Mouse (Mus musculus) heart, embryonic 13.5 days (tissue): ENCODE measurements at regions not wholly inside any gene's neighbourhood (a gene's known extent, or its start where the extent isn't known, plus 50 kb on each side); places are given as distances from the start of the nearest gene placed in this dataset.
A peak's percentile ranks its signal among the peaks of the same experiment; 100 is the strongest.

Experiments used
- ATAC-seq: fragments of 200-750 bp; cut with Nextera tagmentation; 2 replicates; pipeline ENCODE4 v1.8.0; 2017; ENCODE audit warnings: moderate TSS enrichment; ENCODE audit not compliant: insufficient number of reproducible peaks, low FRiP score, low TSS enrichment; ENCODE audit errors: extremely low read depth
- H3K27ac ChIP-seq: fragments of 300-500 bp; sonication (generic); replicated peaks from 2 replicates; pipeline ENCODE4 v1.5.1; 2015; ENCODE audit warnings: moderate library complexity, mild to moderate bottlenecking, inconsistent platforms
- H3K27me3 ChIP-seq: fragments of 300-500 bp; sonication (generic); replicated peaks from 2 replicates; pipeline ENCODE4 v1.6.1; 2015; ENCODE audit warnings: mild to moderate bottlenecking, inconsistent platforms
- H3K36me3 ChIP-seq: fragments of 300-500 bp; sonication (generic); 2 replicates; pipeline ENCODE4 v1.6.1; 2015; ENCODE audit warnings: mild to moderate bottlenecking, inconsistent platforms
- H3K4me1 ChIP-seq: fragments of 300-500 bp; sonication (generic); 2 replicates; pipeline ENCODE4 v1.6.1; 2015; ENCODE audit warnings: inconsistent platforms
- H3K4me2 ChIP-seq: fragments of 300-500 bp; sonication (generic); 2 replicates; pipeline ENCODE4 v1.6.1; 2015; ENCODE audit warnings: inconsistent platforms, mild to moderate bottlenecking, moderate library complexity
- H3K4me3 ChIP-seq: fragments of 300-500 bp; sonication (generic); 2 replicates; pipeline ENCODE4 v1.5.1; 2015; ENCODE audit warnings: moderate library complexity, mild to moderate bottlenecking, inconsistent platforms
- H3K9ac ChIP-seq: fragments of 300-500 bp; sonication (generic); 2 replicates; pipeline ENCODE4 v1.6.1; 2015; ENCODE audit warnings: inconsistent platforms, mild to moderate bottlenecking, moderate library complexity
- H3K9me3 ChIP-seq: fragments of 300-500 bp; sonication (generic); 2 replicates; pipeline ENCODE4 v1.6.1; 2016; ENCODE audit warnings: inconsistent platforms
- WGBS: fragments of 180-500 bp; shearing (Covaris S2); methylation state at CpG from one replicate; pipeline ENCODE4 v1.1.7; 2015; ENCODE audit warnings: mixed read lengths; 5-methylcytosine and 5-hydroxymethylcytosine counted together

DNA sequence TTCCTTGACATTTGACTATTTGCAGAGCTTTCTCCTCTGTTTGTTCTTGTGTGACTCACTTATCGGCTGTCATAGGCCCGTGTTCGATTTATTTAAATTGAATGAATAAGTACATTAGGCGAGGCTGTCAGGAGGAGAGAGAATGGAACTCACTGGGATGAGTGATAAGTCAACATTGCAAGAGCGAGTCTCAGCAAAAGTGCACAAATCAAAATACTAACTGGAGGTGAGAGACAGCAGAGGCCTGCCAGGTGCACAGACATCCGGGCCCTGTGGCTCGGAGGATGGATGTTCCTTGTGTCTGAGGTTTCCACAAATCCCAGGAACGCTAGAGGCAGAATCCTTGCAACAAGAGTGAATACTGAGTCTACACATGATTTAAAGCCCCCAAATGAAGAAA, 410.6 kb downstream of the Gm45692 start:
- Histone ChIP-seq H3K36me3 (no peaks in the 10 kb centered on the region), H3K27me3 (no peaks in the 10 kb centered on the region; the same call in 1 of the 2 replicates), H3K9ac (no peak overlapping the region), H3K27ac (no peak overlapping the region), H3K4me2 (no peak overlapping the region), H3K9me3 (no peaks in the 10 kb centered on the region), H3K4me3 (no peak overlapping the region), H3K4me1 (peaks cover 21% of the 10 kb centered on the region)
- WGBS: 73% methylated on average over 8 of the region's 8 CpGs
- no peak for ATAC-seq

DNA sequence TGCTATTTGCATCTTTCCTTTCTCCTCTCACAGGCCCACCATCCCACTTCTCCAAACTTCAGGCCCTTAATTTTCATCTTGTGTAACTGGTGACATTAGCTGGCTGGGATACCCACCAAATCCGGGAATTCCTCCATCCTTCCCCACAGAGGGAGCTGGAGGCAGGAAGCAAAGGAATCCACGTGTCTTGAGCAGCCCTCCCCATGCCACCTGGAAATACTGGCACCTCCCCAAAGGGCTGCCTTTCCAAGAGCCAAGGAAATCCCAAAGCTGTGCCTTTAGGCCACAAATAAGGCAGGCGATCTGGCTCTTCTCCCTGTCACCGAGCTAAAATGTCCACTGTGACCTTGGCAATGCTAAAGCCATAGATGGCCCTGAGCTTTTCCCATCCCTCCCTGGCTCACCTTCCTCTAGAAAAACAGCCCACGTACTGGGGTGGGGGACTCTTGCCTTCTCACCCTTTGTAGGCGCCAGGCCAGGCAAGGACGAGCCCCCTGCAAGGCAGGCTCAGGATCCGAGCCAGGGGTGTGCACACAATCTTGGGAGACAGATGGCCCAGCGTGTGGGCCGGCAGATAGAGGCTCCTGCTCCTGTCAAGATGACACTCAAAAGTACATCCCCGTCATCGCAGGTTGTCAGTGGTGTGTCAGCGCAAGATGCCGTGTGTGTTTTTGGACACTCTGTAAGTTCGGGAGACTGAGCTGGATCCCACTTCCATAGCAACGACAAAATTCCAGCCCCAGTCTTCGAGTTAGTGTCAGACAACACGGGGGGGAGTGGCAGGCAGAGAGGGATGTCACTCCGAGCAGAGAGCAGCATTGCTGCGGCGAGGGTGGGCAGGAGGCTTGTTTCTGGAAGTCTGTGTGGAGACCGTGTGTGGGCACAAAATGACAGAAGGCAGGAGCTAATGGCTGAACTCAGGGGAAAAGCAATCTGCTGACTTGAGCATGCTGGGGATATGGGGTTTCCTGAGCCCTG, 414.4 kb downstream of the Gm45692 start:
- no peaks in the 10 kb centered on the region; the same call in none of the 2 replicates for H3K27me3 ChIP-seq
- H3K9ac ChIP-seq: no peak overlapping the region
- peak overlapping the region; percentile 36 for H3K4me2 ChIP-seq
- no peak overlapping the region for H3K27ac ChIP-seq
- H3K9me3 ChIP-seq: no peaks in the 10 kb centered on the region
- 0 out of 2 replicates have a peak, but pooled peaks cover 9% of the 10 kb centered on the region for H3K4me1 ChIP-seq
- no peak for ATAC-seq
- H3K4me3 ChIP-seq: no peak overlapping the region
- WGBS: 35% methylated on average over 22 of the region's 22 CpGs
- H3K36me3 ChIP-seq: no peaks in the 10 kb centered on the region

DNA sequence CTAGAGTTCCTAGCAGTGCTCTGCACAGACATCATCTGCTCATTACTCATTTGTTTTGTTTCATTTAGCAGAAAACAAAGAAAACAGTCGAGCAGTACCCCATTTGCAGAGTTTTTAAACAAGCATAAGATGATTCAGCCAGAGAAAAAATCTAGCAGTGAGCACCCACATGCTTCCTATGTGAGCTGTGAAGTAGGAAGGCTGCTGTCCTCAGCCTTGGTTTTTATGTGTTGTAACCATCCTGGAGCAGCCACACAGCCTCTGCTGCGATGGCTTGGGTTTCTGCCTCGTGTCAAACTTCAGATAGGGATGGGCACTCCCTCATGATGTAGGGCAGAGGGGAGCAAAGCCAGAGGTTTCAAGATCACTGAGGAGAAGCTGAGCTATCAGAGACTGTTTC, 416.5 kb downstream of the Gm45692 start:
- Histone ChIP-seq H3K9ac (no peak overlapping the region), H3K36me3 (no peaks in the 10 kb centered on the region), H3K4me1 (0 out of 2 replicates have a peak, but pooled peaks cover 9% of the 10 kb centered on the region), H3K4me2 (no peak overlapping the region), H3K4me3 (no peak overlapping the region), H3K27ac (no peak overlapping the region), H3K27me3 (no peaks in the 10 kb centered on the region; the same call in none of the 2 replicates), H3K9me3 (no peaks in the 10 kb centered on the region)
- 31% methylated on average over 3 of the region's 3 CpGs for WGBS
- no peak for ATAC-seq

DNA sequence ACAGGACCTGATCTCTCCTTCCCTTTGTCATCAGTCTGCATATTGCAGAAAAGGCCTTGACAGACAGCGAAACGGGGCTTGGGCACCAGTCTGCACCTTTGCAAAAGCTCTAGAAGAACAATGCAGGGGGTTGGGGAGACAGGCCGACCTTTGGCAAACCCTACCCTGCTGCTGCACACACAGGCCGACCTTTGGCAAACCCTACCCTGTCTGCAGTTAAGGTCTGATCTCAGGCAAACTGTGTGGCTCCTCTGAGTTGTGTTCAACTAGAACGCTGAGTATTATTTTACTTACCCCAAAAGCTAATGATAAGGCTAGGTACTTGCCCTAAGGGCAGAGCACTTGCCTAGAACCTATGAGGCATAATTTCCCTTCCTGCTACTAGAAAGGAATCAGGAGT, 423.4 kb upstream of the Zfp703 start:
- ATAC-seq: no peak
- no peaks in the 10 kb centered on the region for H3K9me3 ChIP-seq
- no peaks in the 10 kb centered on the region for H3K36me3 ChIP-seq
- H3K4me2 ChIP-seq: no peak overlapping the region
- no peak overlapping the region for H3K27ac ChIP-seq
- H3K9ac ChIP-seq: no peak overlapping the region
- WGBS: 71% methylated on average over 5 of the region's 5 CpGs
- H3K4me1 ChIP-seq: no peaks in the 10 kb centered on the region
- no peak overlapping the region for H3K4me3 ChIP-seq
- no peaks in the 10 kb centered on the region for H3K27me3 ChIP-seq

- H3K27ac ChIP-seq: no peak overlapping the region
- 59% methylated on average over 5 of the region's 5 CpGs for WGBS
- no peak overlapping the region for H3K9ac ChIP-seq
- peaks cover 12% of the 10 kb centered on the region for H3K4me1 ChIP-seq
- no peaks in the 10 kb centered on the region for H3K9me3 ChIP-seq
- H3K4me2 ChIP-seq: no peak overlapping the region
- no peak for ATAC-seq
- no peaks in the 10 kb centered on the region for H3K36me3 ChIP-seq
- H3K4me3 ChIP-seq: no peak overlapping the region
- no peaks in the 10 kb centered on the region for H3K27me3 ChIP-seq
Observed at GRCm38 (mm10) chr8:26559196-26559595, 417.9 kb upstream of the Zfp703 start.

DNA sequence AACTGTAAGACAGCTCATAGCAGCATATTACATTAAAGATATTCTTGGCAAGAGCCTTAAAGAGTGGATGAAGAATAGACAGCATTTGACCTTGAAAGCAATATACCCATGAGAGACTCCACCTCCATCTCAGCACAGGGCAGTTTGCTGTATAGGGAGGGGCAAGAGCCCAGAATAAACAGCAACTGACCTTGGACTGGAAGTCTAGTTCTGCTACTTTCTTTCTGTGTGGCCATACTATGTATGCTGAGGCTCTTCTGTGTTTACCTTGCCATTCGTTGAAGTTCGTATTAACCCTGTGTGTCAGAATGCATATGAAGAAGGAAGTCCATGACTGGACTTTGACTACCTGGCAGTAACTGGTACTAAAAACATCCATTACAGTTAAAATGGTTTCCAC, 414.0 kb upstream of the Zfp703 start:
- WGBS: 83% methylated on average over 2 of the region's 2 CpGs
- Histone ChIP-seq H3K9ac (no peak overlapping the region), H3K4me2 (no peak overlapping the region), H3K27me3 (no peaks in the 10 kb centered on the region), H3K4me3 (no peak overlapping the region), H3K36me3 (no peaks in the 10 kb centered on the region), H3K27ac (no peak overlapping the region), H3K9me3 (no peaks in the 10 kb centered on the region), H3K4me1 (peaks cover 12% of the 10 kb centered on the region)
- ATAC-seq: no peak

GRCm38 (mm10) chr8:26564254-26564653, 412.9 kb upstream of the Zfp703 start:
- H3K4me2 ChIP-seq: no peak overlapping the region
- no peaks in the 10 kb centered on the region for H3K9me3 ChIP-seq
- H3K36me3 ChIP-seq: no peaks in the 10 kb centered on the region
- WGBS: 82% methylated on average over 2 of the region's 2 CpGs
- ATAC-seq: no peak
- no peak overlapping the region for H3K9ac ChIP-seq
- peaks cover 12% of the 10 kb centered on the region for H3K4me1 ChIP-seq
- H3K27me3 ChIP-seq: no peaks in the 10 kb centered on the region
- H3K4me3 ChIP-seq: no peak overlapping the region
- H3K27ac ChIP-seq: no peak overlapping the region

DNA sequence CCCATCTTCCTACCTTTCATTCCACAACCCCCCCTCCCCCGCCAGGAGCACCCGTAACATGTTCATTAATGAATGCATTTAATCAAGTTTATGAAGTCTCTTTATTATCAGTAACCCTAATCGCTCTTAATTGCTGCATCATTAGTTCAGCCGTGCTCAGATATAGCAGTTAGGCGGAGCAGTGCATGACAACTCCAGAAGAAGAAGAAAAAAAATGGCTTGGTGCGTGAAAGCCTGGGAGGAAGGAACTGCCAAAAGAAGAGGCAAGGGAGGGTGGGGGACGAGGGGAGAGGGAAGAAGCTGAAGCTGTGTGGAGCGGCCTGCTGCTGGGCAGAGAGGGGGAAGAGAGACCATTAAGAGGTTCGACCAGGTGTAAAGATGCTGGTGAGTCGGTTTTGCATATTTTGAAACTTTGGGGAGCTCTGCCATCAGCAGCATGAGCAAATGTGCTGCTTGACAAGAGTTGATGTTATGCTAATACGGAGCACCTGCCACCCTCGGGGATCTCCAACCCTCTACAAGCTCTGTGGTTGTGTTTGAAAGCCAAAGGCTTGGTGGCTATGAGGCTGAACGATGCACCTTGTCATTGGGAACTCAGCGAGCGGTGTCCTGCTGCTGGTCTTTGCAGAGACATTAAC, 408.6 kb upstream of the Zfp703 start:
- no peak for ATAC-seq
- H3K4me2 ChIP-seq: no peak overlapping the region
- H3K4me1 ChIP-seq: no peaks in the 10 kb centered on the region
- no peaks in the 10 kb centered on the region for H3K36me3 ChIP-seq
- H3K27me3 ChIP-seq: no peaks in the 10 kb centered on the region
- 59% methylated on average over 15 of the region's 15 CpGs for WGBS
- H3K27ac ChIP-seq: no peak overlapping the region
- H3K4me3 ChIP-seq: no peak overlapping the region
- no peak overlapping the region for H3K9ac ChIP-seq
- H3K9me3 ChIP-seq: peaks cover 12% of the 10 kb centered on the region; the same call in 1 of the 2 replicates

DNA sequence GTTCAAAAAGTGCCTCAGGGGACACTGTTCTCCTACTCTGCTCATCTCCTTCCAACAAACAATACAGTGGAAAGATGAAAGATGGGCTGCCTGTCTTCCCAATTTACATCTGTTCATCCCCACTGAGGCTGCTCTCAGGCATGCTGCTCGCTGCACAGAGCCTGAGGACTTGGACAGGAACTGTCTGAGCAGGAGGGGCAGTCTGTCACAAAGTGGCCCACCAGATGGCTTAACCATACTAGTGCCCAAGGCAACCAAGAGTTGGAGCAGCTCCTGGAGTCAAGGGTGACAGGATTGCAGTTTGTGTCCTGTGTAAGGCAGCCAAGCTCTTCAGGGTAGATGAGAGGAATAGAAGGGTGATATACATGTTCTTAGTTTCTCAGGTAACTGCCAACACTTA, 388.3 kb upstream of the Zfp703 start:
- 75% methylated on average over 1 of the region's 1 CpGs for WGBS
- no peak for ATAC-seq
- no peaks in the 10 kb centered on the region for H3K4me1 ChIP-seq

DNA sequence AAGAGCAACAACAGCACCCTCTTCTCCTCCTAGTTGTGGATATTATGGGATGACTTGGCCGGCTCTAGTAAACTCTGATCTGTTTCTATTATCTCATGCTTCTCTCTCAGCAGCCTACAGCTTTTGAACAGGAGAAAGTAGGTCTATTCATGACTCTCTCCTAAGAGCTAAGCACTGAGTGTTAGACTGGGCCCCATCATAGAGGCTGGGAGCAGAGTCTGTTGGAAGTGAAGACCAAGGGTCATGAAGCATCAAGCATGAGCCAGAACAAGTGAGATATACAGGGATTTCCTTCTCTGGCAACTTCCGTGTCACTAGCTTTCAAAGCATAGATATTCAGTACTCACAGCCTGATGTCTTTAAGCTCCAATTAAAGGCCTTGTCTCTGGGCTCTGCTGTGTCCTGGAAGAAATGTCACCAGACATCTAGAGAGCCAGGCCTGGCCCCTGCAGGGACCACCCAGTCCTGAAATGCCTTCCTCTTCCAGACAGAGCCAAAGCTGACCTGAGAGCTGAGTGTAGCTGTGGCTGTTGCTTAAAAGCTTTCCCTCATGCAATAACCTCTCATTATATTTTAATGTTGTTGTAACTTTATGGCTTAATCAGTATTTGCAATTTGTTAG, 386.4 kb upstream of the Zfp703 start:
- H3K27ac ChIP-seq: no peak overlapping the region
- no peaks in the 10 kb centered on the region for H3K9me3 ChIP-seq
- no peaks in the 10 kb centered on the region for H3K4me1 ChIP-seq
- no peak overlapping the region for H3K4me2 ChIP-seq
- H3K36me3 ChIP-seq: no peaks in the 10 kb centered on the region
- ATAC-seq: no peak
- H3K27me3 ChIP-seq: no peaks in the 10 kb centered on the region
- H3K9ac ChIP-seq: no peak overlapping the region
- WGBS: 51% methylated on average over 2 of the region's 2 CpGs
- no peak overlapping the region for H3K4me3 ChIP-seq

More for the DNA sequence above, 388.3 kb upstream of the Zfp703 start:
- Histone ChIP-seq H3K36me3 (no peaks in the 10 kb centered on the region), H3K27ac (no peak overlapping the region), H3K4me3 (no peak overlapping the region), H3K9me3 (no peaks in the 10 kb centered on the region), H3K9ac (no peak overlapping the region), H3K4me2 (no peak overlapping the region), H3K27me3 (no peaks in the 10 kb centered on the region)

DNA sequence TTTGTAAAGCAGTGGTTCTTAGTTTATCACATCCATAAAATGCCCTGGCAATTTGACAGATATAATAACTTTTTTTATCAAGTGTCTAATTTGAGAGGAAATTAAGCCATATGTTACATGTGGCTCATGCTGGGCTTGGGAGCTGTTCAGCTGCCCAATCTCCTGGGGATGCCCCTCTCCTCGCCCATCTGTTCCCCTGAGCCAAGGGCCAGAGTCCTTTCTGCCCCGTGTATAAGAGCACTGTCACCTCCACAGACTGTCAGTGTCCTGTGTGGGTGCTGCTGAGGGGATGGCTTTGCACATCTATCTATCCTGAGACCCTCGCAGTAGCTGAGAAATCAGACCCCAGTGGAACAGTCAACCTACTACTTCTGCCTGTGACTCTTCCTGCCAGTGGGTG, 385.9 kb upstream of the Zfp703 start:
- Histone ChIP-seq H3K27me3 (no peaks in the 10 kb centered on the region), H3K36me3 (no peaks in the 10 kb centered on the region), H3K27ac (no peak overlapping the region), H3K9ac (no peak overlapping the region), H3K4me1 (no peaks in the 10 kb centered on the region), H3K9me3 (no peaks in the 10 kb centered on the region), H3K4me2 (no peak overlapping the region), H3K4me3 (no peak overlapping the region)
- ATAC-seq: no peak
- WGBS: 60% methylated on average over 3 of the region's 3 CpGs
